Mouse (Mus musculus) midbrain, embryonic 10.5 days (tissue): ENCODE measurements around the gene Gm49391. TPM values are rescaled to one million over a fixed set of nuclear protein-coding genes. Genes with fewer than 3 reads are reported as not detected.

ENCODE experiments used
- DNase-seq: peaks from one replicate; pipeline ENCODE4 v3.0.0-alpha.2; 2017; ENCODE audit warnings: low spot score
- H3K27ac ChIP-seq: fragments of 300-500 bp; sonication (generic); replicated peaks from 2 replicates; pipeline ENCODE4 v1.5.1; 2016; ENCODE audit warnings: mild to moderate bottlenecking
- H3K27me3 ChIP-seq: fragments of 300-500 bp; sonication (generic); 2 replicates; pipeline ENCODE4 v1.6.1; 2016; ENCODE audit warnings: low read depth, mild to moderate bottlenecking; ENCODE audit not compliant: poor library complexity, severe bottlenecking
- H3K36me3 ChIP-seq: fragments of 300-500 bp; sonication (generic); 2 replicates; pipeline ENCODE4 v1.6.1; 2016; ENCODE audit warnings: mild to moderate bottlenecking, moderate library complexity
- H3K4me1 ChIP-seq: fragments of 300-500 bp; sonication (generic); 2 replicates; pipeline ENCODE4 v1.6.1; 2016
- H3K4me3 ChIP-seq: fragments of 300-500 bp; sonication (generic); 2 replicates; pipeline ENCODE4 v1.5.1; 2016; ENCODE audit warnings: mild to moderate bottlenecking, moderate library complexity
- H3K9me3 ChIP-seq: fragments of 300-500 bp; sonication (generic); replicated peaks from 2 replicates; pipeline ENCODE4 v1.6.1; 2016; ENCODE audit warnings: mild to moderate bottlenecking
- WGBS: fragments of 180-500 bp; shearing (Covaris S2); methylation state at CpG from one replicate; pipeline ENCODE4 v1.1.7; 2016; 5-methylcytosine and 5-hydroxymethylcytosine counted together
- polyA plus RNA-seq: library from polyadenylated mRNA; unstranded; fragments of >200 nt; fragmentation: Nextera tagmentation; extraction: Ambion mirVana; gene quantifications from 2 replicates; pipeline ENCODE4 v1.2.1, GENCODE M21; 2016

Gm49391 gene
- polyA plus RNA-seq, 1 experiment from 2014 or later = 0.70 TPM

DNA sequence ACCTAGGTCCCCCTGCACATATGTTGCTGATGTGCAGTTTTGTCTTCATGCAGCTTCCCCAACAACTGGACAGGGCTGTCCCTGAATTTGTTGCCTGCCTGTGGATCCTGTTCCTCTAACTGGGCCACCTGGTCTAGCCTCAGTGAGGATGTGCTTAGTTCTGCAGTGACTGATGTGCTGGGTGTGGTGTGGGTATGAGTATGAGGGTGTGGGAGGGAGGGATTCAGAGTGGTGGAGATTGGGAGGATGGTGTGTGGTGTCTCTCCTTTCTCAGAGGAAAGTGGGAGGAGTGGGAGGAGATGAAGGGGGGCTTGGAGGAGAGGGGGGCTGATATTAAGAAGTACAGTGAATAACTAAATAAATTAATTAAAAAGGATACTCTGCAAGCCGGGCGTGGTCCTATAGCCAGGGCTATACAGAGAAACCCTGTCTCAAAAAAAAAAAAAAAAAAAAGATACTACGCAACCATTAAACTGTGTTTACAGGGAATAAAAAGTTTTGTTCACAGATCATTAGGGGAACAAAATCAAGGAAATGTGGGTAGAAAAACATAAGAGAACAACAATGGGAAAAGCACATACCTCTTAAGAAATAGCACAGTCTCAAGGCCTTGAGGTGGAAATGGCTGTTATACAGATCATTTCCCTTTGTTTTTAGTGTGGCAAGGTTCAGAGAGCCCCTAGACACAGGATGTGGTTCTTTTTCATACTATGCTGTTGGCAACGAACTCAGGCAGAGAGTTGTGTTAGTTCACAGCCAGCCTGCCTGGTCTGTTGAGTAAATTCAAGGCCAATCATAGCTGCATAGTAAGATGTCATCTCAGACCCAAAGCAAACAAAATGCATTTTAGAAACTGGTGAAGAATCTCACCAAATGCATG, 87.9 kb downstream of the Gm49391 start:
- Histone ChIP-seq H3K27me3 (no peaks in the 10 kb centered on the region), H3K27ac (no peak overlapping the region), H3K4me1 (no peaks in the 10 kb centered on the region), H3K36me3 (no peaks in the 10 kb centered on the region), H3K9me3 (no peaks in the 10 kb centered on the region), H3K4me3 (no peak overlapping the region)
- WGBS = 92% methylated on average over 4 of the region's 4 CpGs
- no peak for DNase-seq

Other genes starting within 250 kb of the Gm49391 start
- not detected in 2 replicates for gene BC051665, start 150.2 kb downstream of the Gm49391 start, polyA plus RNA-seq
- gene Ctsll3, start 133.7 kb downstream of the Gm49391 start, polyA plus RNA-seq = not detected in 2 replicates
- gene 4930486L24Rik, start 72.1 kb downstream of the Gm49391 start, polyA plus RNA-seq = 0.14 TPM in 1 of 2 replicates, not detected in the other
- gene Gm49392, start 39.7 kb downstream of the Gm49391 start, polyA plus RNA-seq = not detected in 2 replicates
- gene Ctla2b, start 39.1 kb downstream of the Gm49391 start, polyA plus RNA-seq = 1.1 and 1.6 TPM in 2 replicates
- gene Tpbpb, start 31.7 kb downstream of the Gm49391 start, polyA plus RNA-seq = not detected in 2 replicates
- gene Gm49393, start 981 bp downstream of the Gm49391 start, polyA plus RNA-seq = not detected in 2 replicates
- gene Ctla2a, start 54 bp upstream of the Gm49391 start, polyA plus RNA-seq = 12.1 and 13.5 TPM in 2 replicates
- not detected in 2 replicates for gene Tpbpa, start 5.4 kb upstream of the Gm49391 start, polyA plus RNA-seq
- not detected in 2 replicates for gene Ctsj, start 69.4 kb upstream of the Gm49391 start, polyA plus RNA-seq
- not detected in 2 replicates for gene Ctsq, start 104.1 kb upstream of the Gm49391 start, polyA plus RNA-seq
- not detected in 2 replicates for gene Ctsr, start 227.7 kb upstream of the Gm49391 start, polyA plus RNA-seq